Mouse (Mus musculus) testis, adult 2 months (tissue): Measurements from ENCODE around the gene Nfyb. TPM values are rescaled to one million over a fixed set of nuclear protein-coding genes. Genes with fewer than 3 reads are reported as not detected.

ENCODE experiments used
- H3K27ac ChIP-seq: fragments of 200-500 bp; 2 replicates; pipeline ENCODE4 v1.5.1; 2012; ENCODE audit warnings: low read depth, low read length; ENCODE audit not compliant: control insufficient read depth, insufficient read depth
- H3K27me3 ChIP-seq: fragments of 200-500 bp; 2 replicates; pipeline ENCODE4 v1.6.1; 2012; ENCODE audit warnings: mild to moderate bottlenecking, low read length, moderate library complexity; ENCODE audit not compliant: control insufficient read depth, insufficient read depth
- H3K36me3 ChIP-seq: fragments of 200-500 bp; 2 replicates; pipeline ENCODE4 v1.6.1; 2012; ENCODE audit warnings: mild to moderate bottlenecking, low read length; ENCODE audit not compliant: control insufficient read depth, insufficient read depth
- H3K4me1 ChIP-seq: fragments of 200-500 bp; 2 replicates; pipeline ENCODE4 v1.6.1; 2012; ENCODE audit warnings: low read length; ENCODE audit not compliant: control insufficient read depth, insufficient read depth
- H3K4me3 ChIP-seq: fragments of 200-500 bp; 2 replicates; pipeline ENCODE4 v1.5.1; 2012; ENCODE audit warnings: low read depth, mild to moderate bottlenecking, low read length, moderate library complexity, mixed read lengths; ENCODE audit not compliant: control insufficient read depth
- CTCF ChIP-seq: fragments of 200-500 bp; IDR thresholded peaks from 2 replicates; pipeline ENCODE4 v1.5.1; 2012; ENCODE audit warnings: low read depth, mild to moderate bottlenecking, inconsistent platforms, low read length, moderate library complexity; ENCODE audit not compliant: control insufficient read depth, insufficient read depth, insufficient replicate concordance
- POLR2A ChIP-seq: fragments of 200-500 bp; IDR thresholded peaks from 2 replicates; pipeline ENCODE4 v1.6.1; 2012; ENCODE audit warnings: low read depth, mild to moderate bottlenecking, inconsistent platforms, low read length, moderate library complexity; ENCODE audit not compliant: control insufficient read depth
- polyA plus RNA-seq: library from polyadenylated mRNA; depleted of rRNA; stranded (reverse); fragments of >200 nt; gene quantifications from 2 replicates; pipeline ENCODE4 v1.2.3, GENCODE M21; 2012

Gene Nfyb
- polyA plus RNA-seq, 1 experiment = 4.4 TPM

GRCm38 (mm10) chr10:82756466-82756865 is 7.5 kb downstream of the Nfyb start:
- no peaks in the 10 kb centered on the region for H3K4me1 ChIP-seq
- no peaks in the 10 kb centered on the region for H3K27me3 ChIP-seq
- no peak for TF ChIP-seq CTCF
- no peak for TF ChIP-seq POLR2A
- H3K4me3 ChIP-seq = no peak overlapping the region
- H3K36me3 ChIP-seq = no peaks in the 10 kb centered on the region; the same call in 1 of the 2 replicates
- no peak overlapping the region for H3K27ac ChIP-seq

GRCm38 (mm10) chr10:82755213-82755890 is 8.6 kb downstream of the Nfyb start:
- H3K4me1 ChIP-seq = no peaks in the 10 kb centered on the region
- TF ChIP-seq CTCF = no peak
- TF ChIP-seq POLR2A = no peak
- no peaks in the 10 kb centered on the region; the same call in 1 of the 2 replicates for H3K36me3 ChIP-seq
- H3K4me3 ChIP-seq = no peak overlapping the region
- H3K27ac ChIP-seq = no peak overlapping the region
- H3K27me3 ChIP-seq = no peaks in the 10 kb centered on the region

GRCm38 (mm10) chr10:82754642-82755041 is 9.3 kb downstream of the Nfyb start:
- TF ChIP-seq CTCF = no peak
- no peak for TF ChIP-seq POLR2A
- Histone ChIP-seq H3K36me3 (no peaks in the 10 kb centered on the region; the same call in 1 of the 2 replicates), H3K4me1 (no peaks in the 10 kb centered on the region)

GRCm38 (mm10) chr10:82752921-82753320 is 11.0 kb downstream of the Nfyb start:
- Histone ChIP-seq H3K27me3 (no peaks in the 10 kb centered on the region), H3K4me3 (no peak overlapping the region), H3K27ac (no peak overlapping the region), H3K4me1 (no peaks in the 10 kb centered on the region), H3K36me3 (no peaks in the 10 kb centered on the region; the same call in 1 of the 2 replicates)
- TF ChIP-seq POLR2A = no peak
- no peak for TF ChIP-seq CTCF

More at GRCm38 (mm10) chr10:82754642-82755041, 9.3 kb downstream of the Nfyb start:
- Histone ChIP-seq H3K27ac (no peak overlapping the region), H3K27me3 (no peaks in the 10 kb centered on the region), H3K4me3 (no peak overlapping the region)

- H3K36me3 ChIP-seq = no peaks in the 10 kb centered on the region; the same call in 1 of the 2 replicates
- H3K4me3 ChIP-seq = no peak overlapping the region
- TF ChIP-seq CTCF = no peak
- no peak for TF ChIP-seq POLR2A
- H3K4me1 ChIP-seq = no peaks in the 10 kb centered on the region
- H3K27ac ChIP-seq = no peak overlapping the region
- no peaks in the 10 kb centered on the region for H3K27me3 ChIP-seq
These were observed 13.2 kb downstream of the Nfyb start for GRCm38 (mm10) chr10:82750778-82751177.

GRCm38 (mm10) chr10:82746988-82747850 is 16.7 kb downstream of the Nfyb start:
- H3K36me3 ChIP-seq = no peaks in the 10 kb centered on the region; the same call in none of the 2 replicates
- no peak overlapping the region for H3K27ac ChIP-seq
- H3K4me1 ChIP-seq = no peaks in the 10 kb centered on the region
- no peak for TF ChIP-seq CTCF
- TF ChIP-seq POLR2A = no peak
- H3K27me3 ChIP-seq = no peaks in the 10 kb centered on the region
- H3K4me3 ChIP-seq = no peak overlapping the region

GRCm38 (mm10) chr10:82745301-82745700 is 18.6 kb downstream of the Nfyb start:
- no peak overlapping the region for H3K4me3 ChIP-seq
- no peak overlapping the region for H3K27ac ChIP-seq
- H3K27me3 ChIP-seq = no peaks in the 10 kb centered on the region
- TF ChIP-seq CTCF = no peak
- no peak for TF ChIP-seq POLR2A
- no peaks in the 10 kb centered on the region; the same call in 1 of the 2 replicates for H3K36me3 ChIP-seq
- H3K4me1 ChIP-seq = no peaks in the 10 kb centered on the region
